Mouse (Mus musculus) stomach, embryonic 15.5 days (tissue): ENCODE measurements around the gene Zbtb20. TPM values are rescaled to one million over a fixed set of nuclear protein-coding genes. Genes with fewer than 3 reads are reported as not detected.

Experiments
- ATAC-seq: fragments of 200-750 bp; cut with Nextera tagmentation; 2 replicates; pipeline ENCODE4 v1.8.0; 2017; ENCODE audit warnings: low read depth, moderate number of reproducible peaks, moderate TSS enrichment; ENCODE audit not compliant: insufficient read depth, low FRiP score
- H3K27ac ChIP-seq: fragments of 300-500 bp; sonication (generic); 2 replicates; pipeline ENCODE4 v1.5.1; 2015; ENCODE audit warnings: mild to moderate bottlenecking, inconsistent platforms
- H3K27me3 ChIP-seq: fragments of 300-500 bp; sonication (generic); replicated peaks from 2 replicates; pipeline ENCODE4 v1.6.1; 2015; ENCODE audit warnings: inconsistent platforms
- H3K36me3 ChIP-seq: fragments of 300-500 bp; sonication (generic); 2 replicates; pipeline ENCODE4 v1.6.1; 2015; ENCODE audit warnings: inconsistent platforms
- H3K4me1 ChIP-seq: fragments of 300-500 bp; sonication (generic); 2 replicates; pipeline ENCODE4 v1.6.1; 2015; ENCODE audit warnings: inconsistent platforms
- H3K4me2 ChIP-seq: fragments of 300-500 bp; sonication (generic); 2 replicates; pipeline ENCODE4 v1.6.1; 2015; ENCODE audit warnings: mild to moderate bottlenecking, inconsistent platforms
- H3K4me3 ChIP-seq: fragments of 300-500 bp; sonication (generic); replicated peaks from 2 replicates; pipeline ENCODE4 v1.5.1; 2015; ENCODE audit warnings: inconsistent platforms
- H3K9ac ChIP-seq: fragments of 300-500 bp; sonication (generic); 2 replicates; pipeline ENCODE4 v1.6.1; 2015; ENCODE audit warnings: inconsistent platforms
- H3K9me3 ChIP-seq: fragments of 300-500 bp; sonication (generic); 2 replicates; pipeline ENCODE4 v1.6.1; 2016; ENCODE audit warnings: inconsistent platforms
- WGBS: fragments of 180-500 bp; shearing (Covaris S2); methylation state at CpG from one replicate; pipeline ENCODE4 v1.1.7; 2015; 5-methylcytosine and 5-hydroxymethylcytosine counted together
- polyA plus RNA-seq: library from polyadenylated mRNA; unstranded; fragments of >200 nt; fragmentation: Nextera tagmentation; extraction: Ambion mirVana; gene quantifications from 2 replicates; pipeline ENCODE4 v1.2.1, GENCODE M21; 2015

The Zbtb20 gene
- polyA plus RNA-seq, 1 experiment from 2014 or later = 23.4 TPM

DNA sequence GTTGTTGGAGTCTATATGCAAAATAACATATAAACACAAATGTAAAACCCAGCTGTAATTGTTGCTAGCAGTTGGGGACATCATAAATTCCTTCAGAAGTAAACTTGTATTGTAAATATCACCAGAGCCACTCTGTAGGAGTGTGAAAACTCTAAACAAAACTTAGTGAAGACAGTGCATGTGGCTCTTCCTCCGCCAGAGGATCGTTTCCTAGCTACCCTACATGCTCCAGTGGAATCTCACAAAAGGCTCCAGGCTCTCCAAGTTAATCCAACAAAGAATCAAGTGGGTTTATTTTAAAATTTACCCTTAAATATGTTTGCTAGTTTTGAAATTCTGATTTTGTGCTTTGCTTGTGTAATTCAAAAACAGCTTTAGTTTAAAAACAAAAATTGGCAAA is 296.5 kb downstream of the Zbtb20 start:
- no peak for ATAC-seq
- H3K36me3 ChIP-seq = no peaks in the 10 kb centered on the region
- no peak overlapping the region for H3K9ac ChIP-seq
- WGBS = 53% methylated on average over 2 of the region's 2 CpGs
- H3K4me2 ChIP-seq = no peak overlapping the region
- no peaks in the 10 kb centered on the region for H3K9me3 ChIP-seq
- no peak overlapping the region for H3K4me3 ChIP-seq
- H3K4me1 ChIP-seq = no peaks in the 10 kb centered on the region
- no peaks in the 10 kb centered on the region for H3K27me3 ChIP-seq
- H3K27ac ChIP-seq = no peak overlapping the region

- 71% methylated on average over 1 of the region's 1 CpGs for WGBS
- H3K27ac ChIP-seq = no peak overlapping the region
Measured at GRCm38 (mm10) chr16:43172912-43173311, 297.2 kb downstream of the Zbtb20 start.

DNA sequence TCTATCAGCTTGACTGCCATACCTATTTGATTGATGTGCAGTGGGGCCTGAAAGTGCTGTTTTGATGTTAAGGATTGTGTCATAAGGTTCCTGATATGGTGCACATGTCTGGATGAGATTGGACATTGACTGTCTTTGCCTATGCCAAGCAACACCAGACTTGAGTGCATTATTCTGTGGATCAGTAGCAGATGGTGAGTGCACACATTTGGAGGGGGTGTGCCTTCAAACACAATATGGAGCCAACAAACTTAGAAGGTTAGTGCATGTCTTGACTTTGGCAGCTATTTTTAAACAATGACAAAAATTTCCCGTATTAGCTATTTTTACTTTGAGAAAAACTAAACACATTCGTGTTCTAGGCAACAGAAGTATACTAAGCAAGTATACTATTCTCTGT is 299.1 kb downstream of the Zbtb20 start:
- WGBS = 61% methylated on average over 2 of the region's 2 CpGs
- H3K27me3 ChIP-seq = no peaks in the 10 kb centered on the region

More at GRCm38 (mm10) chr16:43172912-43173311, 297.2 kb downstream of the Zbtb20 start:
- Histone ChIP-seq H3K36me3 (no peaks in the 10 kb centered on the region), H3K4me3 (no peak overlapping the region), H3K9ac (no peak overlapping the region), H3K4me2 (no peak overlapping the region), H3K9me3 (no peaks in the 10 kb centered on the region), H3K27me3 (no peaks in the 10 kb centered on the region), H3K4me1 (no peaks in the 10 kb centered on the region)
- no peak for ATAC-seq

DNA sequence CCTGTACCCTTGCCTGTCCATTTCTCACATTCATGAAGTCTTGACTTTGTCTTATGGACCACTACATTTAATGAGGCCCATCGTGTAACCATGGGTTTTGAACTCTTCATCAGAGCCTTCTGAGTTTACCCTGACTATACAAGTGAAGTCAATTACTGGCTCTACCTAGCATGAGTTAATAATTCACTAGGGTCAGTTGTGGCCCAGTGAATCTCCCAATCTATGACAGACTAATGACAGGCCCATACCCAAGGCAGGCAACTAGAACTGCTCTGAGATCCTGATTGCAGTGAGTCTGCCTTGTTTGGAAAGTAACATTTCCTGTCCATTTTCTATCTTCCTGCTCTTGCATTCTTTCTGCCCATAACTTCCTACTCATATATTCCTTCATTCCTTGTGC is 305.4 kb downstream of the Zbtb20 start:
- Histone ChIP-seq H3K9me3 (no peaks in the 10 kb centered on the region), H3K4me2 (no peak overlapping the region), H3K27ac (no peak overlapping the region), H3K4me3 (no peak overlapping the region), H3K4me1 (no peaks in the 10 kb centered on the region), H3K9ac (no peak overlapping the region), H3K36me3 (no peaks in the 10 kb centered on the region), H3K27me3 (no peaks in the 10 kb centered on the region)
- no peak for ATAC-seq
- 90% methylated on average over 1 of the region's 1 CpGs for WGBS

More for the DNA sequence above, 299.1 kb downstream of the Zbtb20 start:
- no peaks in the 10 kb centered on the region for H3K4me1 ChIP-seq
- no peak overlapping the region for H3K27ac ChIP-seq
- H3K36me3 ChIP-seq = no peaks in the 10 kb centered on the region
- H3K4me3 ChIP-seq = no peak overlapping the region
- H3K9me3 ChIP-seq = no peaks in the 10 kb centered on the region
- no peak overlapping the region for H3K4me2 ChIP-seq
- no peak overlapping the region for H3K9ac ChIP-seq
- no peak for ATAC-seq

GRCm38 (mm10) chr16:43190390-43190789 is 314.7 kb downstream of the Zbtb20 start:
- Histone ChIP-seq H3K27ac (no peak overlapping the region), H3K9ac (no peak overlapping the region), H3K4me3 (no peak overlapping the region), H3K27me3 (no peaks in the 10 kb centered on the region), H3K4me2 (no peak overlapping the region), H3K36me3 (no peaks in the 10 kb centered on the region), H3K4me1 (no peaks in the 10 kb centered on the region), H3K9me3 (no peaks in the 10 kb centered on the region)
- 89% methylated on average over 1 of the region's 1 CpGs for WGBS
- no peak for ATAC-seq

- Histone ChIP-seq H3K4me1 (no peaks in the 10 kb centered on the region), H3K27me3 (no peaks in the 10 kb centered on the region), H3K9ac (no peak overlapping the region), H3K4me3 (no peak overlapping the region), H3K27ac (no peak overlapping the region), H3K4me2 (no peak overlapping the region), H3K9me3 (no peaks in the 10 kb centered on the region), H3K36me3 (no peaks in the 10 kb centered on the region)
- WGBS = 78% methylated on average over 9 of the region's 9 CpGs
- no peak for ATAC-seq
Measured at GRCm38 (mm10) chr16:43191060-43191850, 315.6 kb downstream of the Zbtb20 start.

- Histone ChIP-seq H3K9ac (no peak overlapping the region), H3K36me3 (no peaks in the 10 kb centered on the region), H3K4me2 (no peak overlapping the region), H3K27ac (no peak overlapping the region), H3K4me1 (no peaks in the 10 kb centered on the region), H3K4me3 (no peak overlapping the region), H3K27me3 (no peaks in the 10 kb centered on the region), H3K9me3 (no peaks in the 10 kb centered on the region)
- no peak for ATAC-seq
- 83% methylated on average over 6 of the region's 6 CpGs for WGBS
Measured at GRCm38 (mm10) chr16:43193631-43194239, 318.1 kb downstream of the Zbtb20 start.

DNA sequence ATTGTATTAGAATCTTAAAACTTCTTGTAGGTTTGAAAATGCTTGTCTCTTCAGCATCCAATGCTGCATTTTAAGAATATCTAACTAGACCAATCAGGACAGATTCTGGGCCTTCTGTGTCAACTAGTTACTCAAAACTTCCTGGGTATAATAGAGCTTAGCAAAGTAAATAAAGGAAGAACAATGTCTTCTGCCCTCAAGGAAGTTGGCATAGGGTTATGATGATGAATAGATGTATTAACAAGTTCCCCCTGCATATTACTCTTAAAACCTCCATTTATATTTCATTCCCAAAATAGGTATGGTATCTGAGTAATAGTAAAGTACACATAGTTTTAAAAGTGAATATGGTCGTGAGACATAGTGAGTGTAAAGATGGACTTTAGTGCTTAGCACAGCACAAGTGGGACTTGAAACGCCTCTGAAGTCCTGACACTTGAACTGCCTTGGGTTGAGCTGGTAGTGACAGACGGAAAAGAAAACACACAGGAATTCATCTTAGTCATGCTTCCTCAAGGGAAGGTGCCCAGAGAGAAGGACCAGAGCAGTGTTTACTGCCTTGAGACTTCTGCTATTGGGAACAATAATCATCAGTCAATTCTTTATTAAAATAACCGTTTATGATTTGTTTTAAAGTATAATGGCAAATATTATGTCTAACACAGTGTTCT is 341.8 kb downstream of the Zbtb20 start:
- Histone ChIP-seq H3K9ac (no peak overlapping the region), H3K27me3 (no peaks in the 10 kb centered on the region), H3K36me3 (no peaks in the 10 kb centered on the region), H3K9me3 (no peaks in the 10 kb centered on the region), H3K27ac (no peak overlapping the region), H3K4me2 (no peak overlapping the region), H3K4me1 (no peaks in the 10 kb centered on the region), H3K4me3 (no peak overlapping the region)
- WGBS = 60% methylated on average over 4 of the region's 4 CpGs
- no peak for ATAC-seq

GRCm38 (mm10) chr16:43219367-43219766 is 343.7 kb downstream of the Zbtb20 start:
- H3K27me3 ChIP-seq = no peaks in the 10 kb centered on the region
- 82% methylated on average over 1 of the region's 1 CpGs for WGBS

GRCm38 (mm10) chr16:43221313-43221712 is 345.6 kb downstream of the Zbtb20 start:
- H3K4me3 ChIP-seq = no peak overlapping the region
- no peaks in the 10 kb centered on the region for H3K9me3 ChIP-seq
- no peak overlapping the region for H3K9ac ChIP-seq
- H3K27me3 ChIP-seq = no peaks in the 10 kb centered on the region
- no peak overlapping the region for H3K4me2 ChIP-seq
- 46% methylated on average over 4 of the region's 4 CpGs for WGBS
- no peak overlapping the region for H3K27ac ChIP-seq
- no peaks in the 10 kb centered on the region for H3K4me1 ChIP-seq
- H3K36me3 ChIP-seq = no peaks in the 10 kb centered on the region
- no peak for ATAC-seq

More at GRCm38 (mm10) chr16:43219367-43219766, 343.7 kb downstream of the Zbtb20 start:
- no peaks in the 10 kb centered on the region for H3K4me1 ChIP-seq
- H3K36me3 ChIP-seq = no peaks in the 10 kb centered on the region
- no peak for ATAC-seq
- H3K4me2 ChIP-seq = no peak overlapping the region
- no peak overlapping the region for H3K4me3 ChIP-seq
- no peak overlapping the region for H3K9ac ChIP-seq
- no peak overlapping the region for H3K27ac ChIP-seq
- no peaks in the 10 kb centered on the region for H3K9me3 ChIP-seq

DNA sequence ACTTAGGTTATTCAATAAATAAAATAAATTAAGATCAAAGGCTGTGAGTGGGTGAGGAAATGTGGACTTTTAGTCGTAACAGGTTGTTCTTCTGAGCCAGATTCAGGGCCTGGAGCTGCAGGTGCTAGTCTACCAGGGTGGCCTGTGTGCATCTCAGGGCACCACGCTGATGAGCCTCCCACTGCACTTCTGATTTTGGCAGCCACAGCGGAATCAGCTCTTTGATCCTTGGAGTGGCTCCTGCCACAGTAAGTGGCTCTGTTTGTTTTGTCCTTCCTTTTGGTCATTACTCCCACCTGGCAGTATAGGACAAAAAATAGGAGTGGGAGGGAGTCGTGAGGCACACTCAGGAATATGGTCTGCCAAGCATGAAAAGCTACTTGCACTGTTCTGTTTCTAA is 354.6 kb downstream of the Zbtb20 start:
- H3K27me3 ChIP-seq = no peaks in the 10 kb centered on the region
- no peak for ATAC-seq
- no peaks in the 10 kb centered on the region for H3K36me3 ChIP-seq
- no peak overlapping the region for H3K4me2 ChIP-seq
- no peak overlapping the region for H3K9ac ChIP-seq
- no peaks in the 10 kb centered on the region for H3K4me1 ChIP-seq
- no peak overlapping the region for H3K27ac ChIP-seq
- 68% methylated on average over 4 of the region's 4 CpGs for WGBS
- H3K9me3 ChIP-seq = no peaks in the 10 kb centered on the region
- no peak overlapping the region for H3K4me3 ChIP-seq

GRCm38 (mm10) chr16:43234249-43234648 is 358.6 kb downstream of the Zbtb20 start:
- H3K36me3 ChIP-seq = no peaks in the 10 kb centered on the region
- no peak overlapping the region for H3K9ac ChIP-seq
- no peak overlapping the region for H3K4me2 ChIP-seq
- no peaks in the 10 kb centered on the region for H3K27me3 ChIP-seq
- no peak for ATAC-seq
- H3K4me3 ChIP-seq = no peak overlapping the region
- H3K9me3 ChIP-seq = no peaks in the 10 kb centered on the region
- no peaks in the 10 kb centered on the region for H3K4me1 ChIP-seq
- no peak overlapping the region for H3K27ac ChIP-seq
